Mouse (Mus musculus) embryo, embryonic 11 days (tissue): ENCODE data around the gene Htr5b.
A peak's percentile ranks its signal among the peaks of the same experiment; 100 is the strongest.

ENCODE experiments used
- DNase-seq: peaks from one replicate; pipeline ENCODE4 v3.0.0-alpha.2; 2015

Htr5b gene

DNA sequence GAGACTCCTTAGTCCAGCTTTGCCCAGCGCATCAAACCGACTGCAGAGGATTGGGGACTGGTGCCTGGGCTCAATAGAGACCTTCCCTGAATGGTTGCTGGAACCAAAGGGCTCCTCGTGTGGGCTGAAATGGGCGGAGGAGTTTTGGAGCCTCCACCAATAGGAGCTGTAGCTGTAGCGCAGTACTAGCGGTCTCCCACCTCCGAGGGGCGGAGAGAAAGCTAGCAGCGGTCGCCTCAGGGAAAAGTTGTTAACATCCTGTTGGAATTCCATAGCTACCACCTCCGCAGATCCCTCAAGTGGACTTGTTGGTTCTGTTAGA is at the start of gene Htr5b:
TSS of gene Htr5b (minus strand) at position 67 of the 322 bp plus-strand sequence.
- peak; percentile 82 for DNase-seq

- no peak for DNase-seq
Measured at GRCm38 (mm10) chr1:121577491-121577890, 49.2 kb upstream of the Htr5b start.

GRCm38 (mm10) chr1:121570522-121570921 is 42.3 kb upstream of the Htr5b start:
- DNase-seq, result no peak

GRCm38 (mm10) chr1:121567521-121568489 is 39.5 kb upstream of the Htr5b start, which contains the start of gene Ddx18:
Gene Ddx18 (minus strand): TSS chr1:121567989.
- peak; percentile 96 for DNase-seq

- no peak for DNase-seq
Measured at GRCm38 (mm10) chr1:121557861-121558260, 29.6 kb upstream of the Htr5b start.

- DNase-seq, result no peak
Measured at GRCm38 (mm10) chr1:121551457-121551835, 23.2 kb upstream of the Htr5b start.

GRCm38 (mm10) chr1:121550801-121551456 is 22.7 kb upstream of the Htr5b start:
- DNase-seq, result no peak

- DNase-seq, result peak; percentile 22
Measured at GRCm38 (mm10) chr1:121549456-121549855, 21.2 kb upstream of the Htr5b start.

GRCm38 (mm10) chr1:121548667-121549066 is 20.4 kb upstream of the Htr5b start:
- DNase-seq, result no peak

DNA sequence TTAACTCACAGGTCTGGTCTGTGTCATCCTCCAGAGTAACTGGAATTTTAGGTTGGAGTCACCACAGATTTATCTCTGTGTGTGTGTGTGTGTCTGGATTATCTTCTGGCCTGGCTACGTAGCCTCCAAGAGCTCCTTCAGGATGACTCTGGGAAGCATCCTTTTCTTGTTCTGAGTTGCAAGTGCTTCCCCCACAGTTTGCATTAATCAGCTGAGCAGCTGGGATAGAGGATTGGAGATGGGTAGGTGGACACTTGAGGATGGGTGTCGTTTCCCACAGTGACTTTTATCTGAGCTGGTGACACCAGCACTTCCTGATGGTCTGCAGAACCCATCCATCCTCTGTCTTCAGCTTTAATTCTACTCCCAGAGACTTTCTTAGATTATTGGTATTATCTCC is 18.6 kb upstream of the Htr5b start:
- DNase-seq, result no peak

GRCm38 (mm10) chr1:121540361-121540760 is 12.1 kb upstream of the Htr5b start:
- DNase-seq, result no peak

GRCm38 (mm10) chr1:121531439-121531838 is 3.2 kb upstream of the Htr5b start:
- DNase-seq, result no peak

GRCm38 (mm10) chr1:121529286-121529685 is 1.0 kb upstream of the Htr5b start:
- no peak for DNase-seq

DNA sequence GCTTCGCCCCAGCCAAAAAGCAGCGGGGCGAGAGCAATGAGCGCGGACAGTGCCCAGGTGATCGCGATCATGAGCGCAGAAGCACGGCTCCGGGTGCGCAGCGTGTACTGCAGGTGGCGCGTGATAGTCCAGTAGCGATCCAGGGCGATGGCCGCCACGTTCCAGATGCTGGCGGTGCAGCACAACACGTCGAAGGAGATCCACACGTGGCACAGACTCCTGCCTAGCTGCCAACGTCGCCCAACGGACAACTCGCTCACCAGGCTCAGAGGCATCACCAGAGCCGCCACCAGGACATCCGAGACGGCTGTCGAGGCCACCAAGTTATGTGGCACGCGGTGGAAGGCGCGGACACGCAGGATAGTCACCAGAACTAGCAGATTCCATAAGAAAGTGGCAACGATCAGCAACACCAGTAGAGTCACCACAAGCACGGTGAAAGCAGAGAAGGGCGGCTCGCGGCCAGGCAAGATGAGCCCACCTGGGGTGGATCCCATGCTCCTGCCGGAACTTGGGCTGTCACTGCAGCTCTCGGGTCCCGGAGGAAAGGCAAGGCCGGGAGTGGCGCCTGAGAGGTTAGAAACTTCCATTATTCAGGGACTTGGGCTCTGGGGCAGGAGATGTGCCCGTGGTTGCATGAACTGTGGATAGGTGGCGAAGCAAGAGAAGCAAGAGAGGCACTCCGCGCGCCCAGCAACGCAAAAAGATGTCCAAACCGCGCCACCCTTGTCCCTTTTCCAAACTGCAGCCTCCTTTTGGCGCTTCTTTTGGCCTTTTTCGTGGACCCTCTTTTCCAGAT is 466 bp downstream of the Htr5b start:
- peak; percentile 21 for DNase-seq

DNA sequence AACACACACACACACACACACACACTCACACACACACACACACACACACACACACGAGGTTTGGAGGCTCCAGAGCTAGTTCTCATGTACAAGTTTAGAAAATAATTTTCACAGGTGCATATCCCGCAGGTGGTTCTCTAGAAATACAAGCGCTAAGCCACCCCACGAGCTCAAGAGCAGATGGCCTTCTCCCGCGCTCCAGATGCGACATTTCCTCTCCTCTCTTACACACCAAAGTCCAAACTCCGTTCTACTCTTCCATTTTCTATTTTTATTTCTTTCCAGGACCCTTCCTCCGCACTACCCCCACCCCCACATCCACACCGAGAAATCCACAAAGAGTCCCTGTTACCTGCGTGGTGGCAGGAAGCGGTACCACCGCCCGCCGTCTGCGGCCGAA is 1.2 kb downstream of the Htr5b start:
- DNase-seq, result no peak

DNA sequence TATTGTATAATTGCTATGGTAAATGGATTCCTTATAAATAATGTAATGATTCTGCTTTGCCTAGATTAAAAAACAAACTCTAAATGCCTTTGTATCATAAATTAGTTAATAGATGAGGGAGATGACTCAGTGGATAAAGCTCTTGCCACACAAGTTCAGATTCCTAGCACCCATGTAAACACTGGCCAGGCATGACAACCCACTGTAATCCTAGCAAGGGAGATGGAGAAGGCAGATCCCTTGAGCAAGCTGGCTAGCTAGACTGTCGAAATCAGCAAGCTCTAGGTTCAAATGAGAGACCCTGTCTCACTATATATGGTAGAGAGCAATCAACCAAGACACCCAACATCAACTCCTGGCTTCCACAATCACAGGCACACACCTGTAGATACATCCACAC is 9.7 kb downstream of the Htr5b start:
- DNase-seq, result no peak

- DNase-seq, result no peak
Measured at GRCm38 (mm10) chr1:121511966-121512365, 16.3 kb downstream of the Htr5b start.

GRCm38 (mm10) chr1:121511186-121511585 is 17.1 kb downstream of the Htr5b start:
- DNase-seq, result no peak

- no peak for DNase-seq
Measured at GRCm38 (mm10) chr1:121510420-121511140, 17.7 kb downstream of the Htr5b start.

- no peak for DNase-seq
Measured at GRCm38 (mm10) chr1:121508729-121509128, 19.5 kb downstream of the Htr5b start.

- no peak for DNase-seq
Measured at GRCm38 (mm10) chr1:121497093-121497492, 31.2 kb downstream of the Htr5b start.

- DNase-seq, result peak; percentile 54
Measured at GRCm38 (mm10) chr1:121490241-121490640, 38.0 kb downstream of the Htr5b start.

DNA sequence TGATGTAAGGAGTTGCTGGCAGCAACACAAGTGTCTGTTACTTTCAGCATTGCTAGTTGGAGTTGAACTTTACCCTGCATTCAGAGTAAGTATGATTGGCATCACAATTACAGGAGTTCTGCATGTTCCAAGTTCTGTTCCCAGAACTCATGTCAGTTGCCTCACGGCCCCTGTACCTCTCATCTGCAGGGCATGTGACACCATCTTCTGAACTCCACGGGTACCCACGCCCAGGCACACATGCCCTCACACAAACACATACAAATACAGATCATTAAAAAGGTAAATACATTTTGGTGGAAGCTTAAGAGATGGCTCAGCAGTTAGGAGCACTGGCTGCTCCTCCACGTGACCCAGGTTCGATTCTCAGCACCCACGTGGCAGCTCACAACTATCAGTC is 41.5 kb downstream of the Htr5b start:
- DNase-seq, result no peak
